Mouse (Mus musculus): Measurements from ENCODE around the gene Rint1.
"Not testable (repeated sequence)": the region's sequence is repeated elsewhere in the genome, so short reads cannot be mapped to it uniquely, and the experiment has no call there.

Rint1 gene

DNA sequence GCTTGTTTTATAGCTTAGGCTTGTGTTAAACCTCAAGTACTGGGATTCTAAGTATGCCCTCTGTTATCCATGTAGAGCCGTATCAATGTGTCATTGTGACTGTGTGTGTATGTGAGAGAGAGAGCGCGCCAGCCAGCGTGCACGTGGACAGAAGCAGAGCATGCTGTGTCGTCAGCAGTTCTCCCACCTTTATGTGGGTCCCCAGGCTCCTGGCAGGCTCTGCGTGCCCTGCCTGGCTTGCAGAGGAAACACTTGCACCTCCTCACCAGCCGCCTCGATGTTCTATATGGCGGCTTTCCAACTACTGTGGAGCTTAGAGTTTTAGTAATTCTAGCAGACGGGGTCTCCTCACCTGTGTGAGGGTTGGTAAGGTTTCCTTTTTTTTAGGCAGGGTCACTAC is 34.8 kb downstream of the Rint1 start:
- in situ Hi-C loops (cut with MboI; ENCODE audit: unreplicated experiment in 2 of 2): no loop called here

DNA sequence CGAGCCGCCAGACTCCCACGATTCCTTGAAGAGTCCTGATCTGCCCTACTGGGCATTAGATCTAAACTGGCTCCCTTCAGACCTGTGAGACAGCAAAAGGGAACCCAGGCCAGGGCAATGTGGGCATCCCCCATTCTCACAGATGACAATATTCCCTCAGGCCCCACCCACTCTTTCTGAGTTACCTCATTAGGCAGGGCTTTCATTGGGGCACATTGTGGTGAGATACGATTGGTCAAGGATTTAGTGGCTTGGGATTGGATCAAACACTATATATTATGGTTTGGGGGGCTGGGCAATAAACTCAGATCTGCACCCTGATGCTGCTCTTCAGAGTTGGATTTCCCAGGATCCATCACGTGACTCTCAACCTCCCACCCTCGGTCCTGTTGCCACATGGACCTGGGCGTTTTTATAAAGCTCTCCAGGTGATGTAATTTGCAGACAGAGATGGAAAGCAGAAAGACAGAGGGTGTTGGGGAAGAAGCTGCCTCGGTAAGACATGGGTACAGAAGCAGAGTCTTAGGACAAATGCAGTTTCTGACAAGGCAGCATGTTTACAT is 36.7 kb downstream of the Rint1 start:
- in situ Hi-C loops (cut with MboI; ENCODE audit: unreplicated experiment in 2 of 2): no loop called here

DNA sequence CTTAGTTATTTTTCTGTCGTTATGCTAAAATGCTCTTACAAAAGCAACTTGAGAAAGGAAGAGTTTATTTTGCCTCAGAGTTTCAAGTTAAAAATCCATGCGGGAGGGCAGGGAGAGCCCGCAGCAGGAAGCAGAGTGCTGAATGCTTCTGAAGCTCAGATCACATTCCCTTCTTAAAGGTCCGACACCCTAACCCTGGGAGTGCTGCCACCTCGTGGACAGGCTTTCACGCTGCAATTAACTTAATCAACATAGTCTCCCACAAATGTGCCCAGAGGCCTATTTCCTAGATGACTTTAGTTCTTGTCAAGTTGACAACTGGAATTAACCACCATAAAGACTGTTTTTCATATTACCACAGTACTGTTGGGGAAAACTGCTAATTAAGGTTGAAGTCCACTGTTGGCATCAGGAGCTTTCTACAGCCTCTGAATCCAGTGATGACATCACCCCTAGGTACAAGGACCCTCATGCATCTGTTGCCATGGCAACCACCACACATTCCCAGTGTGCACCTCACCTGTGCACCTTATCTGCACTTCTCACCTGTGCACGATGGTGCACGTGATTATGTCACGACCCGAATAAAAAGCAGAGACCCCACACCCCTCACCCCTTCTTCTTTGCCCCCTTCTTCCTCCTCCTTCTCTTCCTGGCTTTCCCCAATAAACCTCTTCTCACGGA is 39.0 kb downstream of the Rint1 start:
- in situ Hi-C loops (cut with MboI; ENCODE audit: unreplicated experiment in 2 of 2): no loop called here

DNA sequence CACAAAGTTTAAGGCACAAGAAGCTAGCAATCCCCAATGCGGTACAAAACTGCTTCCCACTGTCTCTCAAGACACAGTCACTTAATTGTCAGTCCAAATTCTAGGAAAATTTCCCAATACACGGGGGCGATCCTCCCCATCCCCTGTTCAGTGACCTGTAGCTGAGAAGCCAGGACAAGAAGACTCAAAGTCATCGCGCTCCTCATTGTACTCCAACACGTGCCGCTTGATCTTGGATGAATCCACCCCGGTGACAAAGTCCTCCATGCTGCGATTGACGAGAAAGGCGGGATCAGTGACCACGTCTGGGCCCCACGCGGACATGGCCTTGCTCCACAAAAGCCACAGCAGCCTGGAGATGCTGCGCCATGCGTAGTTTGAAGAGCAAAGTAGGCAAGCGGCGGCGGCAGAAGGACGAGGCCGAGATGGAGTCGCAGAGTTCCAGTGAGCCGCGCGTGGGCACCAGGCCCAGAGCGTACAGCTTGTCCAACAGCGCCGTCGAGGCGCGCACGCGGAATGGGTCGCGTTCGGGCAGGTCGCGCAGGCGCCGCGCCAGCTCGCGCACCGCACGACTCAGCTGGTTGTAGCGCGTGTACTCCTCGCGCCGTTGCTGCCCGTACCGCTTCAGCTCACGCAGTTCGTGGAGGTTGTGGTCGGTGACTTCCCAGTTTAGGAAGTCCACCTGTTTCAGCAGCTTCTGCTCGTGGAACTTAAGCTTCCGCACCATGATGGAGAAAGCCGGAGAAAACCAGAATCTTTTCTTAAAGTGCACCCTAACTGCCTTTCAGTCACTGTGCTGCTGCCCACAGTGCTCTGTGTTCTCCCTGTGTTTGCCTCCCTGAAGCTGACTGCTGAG is 43.6 kb downstream of the Rint1 start:
- in situ Hi-C loops (cut with MboI; ENCODE audit: unreplicated experiment in 2 of 2): no loop called here

DNA sequence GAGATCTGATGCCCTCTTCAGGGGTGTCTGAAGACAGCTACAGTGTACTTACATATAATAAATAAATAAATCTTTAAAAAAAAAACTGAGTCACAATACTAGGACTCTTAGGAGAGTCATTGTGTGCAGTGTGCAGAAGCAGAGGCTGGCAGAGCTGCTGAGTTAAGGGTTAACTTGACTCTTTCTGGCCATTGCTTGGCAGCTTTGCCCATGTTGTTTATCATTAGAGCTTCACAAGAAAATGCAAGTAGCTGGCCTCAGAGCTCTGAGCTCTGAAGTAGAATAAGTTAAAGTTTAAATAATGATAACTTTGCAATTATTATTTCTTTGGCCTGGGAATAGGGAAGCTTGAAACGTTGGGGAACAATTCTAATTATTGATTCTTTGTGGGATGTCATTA is 48.2 kb downstream of the Rint1 start:
- in situ Hi-C loops (cut with MboI; ENCODE audit: unreplicated experiment in 2 of 2): not testable (repeated sequence)

DNA sequence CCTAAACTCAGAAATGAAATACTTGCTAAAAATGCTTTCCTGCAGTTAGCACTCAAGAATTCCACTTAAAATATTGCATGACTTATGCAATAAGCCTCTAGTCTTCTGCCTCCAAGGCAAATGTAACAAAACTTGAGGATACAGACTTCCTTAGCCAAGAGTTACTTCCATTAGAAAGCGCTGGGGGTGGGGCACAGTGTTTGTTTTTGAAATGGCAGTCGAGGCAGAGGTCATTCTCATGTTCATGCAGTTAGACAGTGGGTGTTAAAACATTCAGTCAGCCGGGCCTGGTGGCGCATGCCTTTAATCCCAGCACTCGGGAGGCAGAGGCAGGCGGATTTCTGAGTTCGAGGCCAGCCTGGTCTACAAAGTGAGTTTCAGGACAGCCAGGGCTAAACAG is 50.6 kb downstream of the Rint1 start:
- in situ Hi-C loops (cut with MboI; ENCODE audit: unreplicated experiment in 2 of 2): no loop called here

DNA sequence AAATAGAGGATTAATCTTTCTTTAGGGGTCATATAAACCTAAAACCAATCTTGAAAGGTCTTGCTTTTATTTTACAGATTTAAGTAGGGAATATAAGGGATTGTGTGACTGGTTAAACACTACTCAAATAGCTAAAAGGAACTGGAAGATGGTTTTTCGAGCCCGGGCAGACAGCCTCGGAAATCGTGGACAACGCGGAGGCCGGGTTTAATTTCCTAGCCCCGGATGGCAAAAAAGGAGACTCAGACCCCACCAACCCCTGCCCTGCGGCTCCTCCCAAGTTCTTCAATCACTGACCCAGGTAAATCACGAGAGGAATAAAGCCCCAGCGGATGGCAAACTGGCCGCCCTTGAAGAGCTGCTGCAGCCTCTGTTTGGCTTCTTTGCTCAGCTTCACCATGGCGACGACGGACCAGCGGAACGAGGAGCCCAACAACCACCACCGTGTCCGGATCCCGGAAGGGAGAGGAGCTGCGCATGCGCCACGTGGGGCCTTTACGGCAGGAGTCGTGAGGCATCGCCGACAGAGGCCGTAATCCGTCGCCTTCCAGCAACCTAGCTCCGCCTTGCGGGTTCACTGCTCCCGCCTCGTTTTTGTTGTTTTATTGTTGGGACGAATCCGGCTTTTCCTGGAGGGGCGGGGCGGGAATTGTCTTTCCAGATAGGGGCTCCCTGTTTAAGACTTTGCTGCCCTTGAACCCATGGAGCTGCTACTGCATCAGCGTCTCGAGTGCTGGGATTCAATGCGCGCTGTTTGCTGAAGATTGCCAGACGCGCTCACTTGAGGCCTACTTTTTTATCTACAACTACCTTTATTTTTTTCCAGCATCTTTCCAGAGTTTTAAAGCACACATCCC is 56.4 kb downstream of the Rint1 start, which contains the start of gene Tomm7:
Tomm7 (minus strand) TSS at position 488 of the 857 bp plus-strand sequence.
- in situ Hi-C loops (cut with MboI; ENCODE audit: unreplicated experiment in 2 of 2): loop anchor here in 1 of 2 experiments (10.0 kb wide), 1 partner anchor 611 kb away; the partner anchor contains the start of gene Agap3

DNA sequence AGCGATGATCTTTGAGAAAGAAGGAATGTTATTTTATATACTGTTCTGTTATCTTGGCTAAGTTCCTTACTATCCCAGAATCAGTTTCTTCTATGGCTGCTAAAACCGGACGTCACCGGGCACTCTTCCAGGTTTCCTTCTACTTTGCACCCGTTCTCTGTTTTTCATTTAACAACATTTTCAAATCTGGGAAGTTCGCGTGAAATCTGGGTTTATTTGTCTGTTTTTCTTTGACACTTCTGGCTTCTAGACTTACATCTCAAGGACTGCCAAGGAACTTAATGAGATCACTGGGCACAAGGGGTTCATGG is 57.0 kb downstream of the Rint1 start:
- in situ Hi-C loops (cut with MboI; ENCODE audit: unreplicated experiment in 2 of 2): loop anchor here in 1 of 2 experiments (10.0 kb wide), 1 partner anchor 610 kb away; the partner anchor contains the start of gene Agap3

DNA sequence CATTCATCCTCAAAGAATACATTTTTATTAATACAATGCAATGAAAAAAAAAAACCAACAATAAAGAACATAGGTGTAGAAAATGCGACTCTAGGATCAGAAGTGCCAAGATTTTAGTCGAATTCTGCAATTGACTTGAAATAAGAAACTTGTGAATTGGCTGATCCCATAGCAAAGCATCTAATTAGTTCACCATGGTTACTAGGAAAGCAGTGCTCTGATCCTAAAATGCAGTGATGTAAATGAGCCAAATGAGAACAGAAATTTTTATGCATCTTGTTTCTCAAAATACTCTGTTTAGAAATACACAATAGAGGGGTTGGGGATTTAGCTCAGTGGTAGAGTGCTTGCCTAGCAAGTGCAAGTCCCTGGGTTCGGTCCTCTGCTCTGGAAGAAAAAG is 57.6 kb downstream of the Rint1 start:
- in situ Hi-C loops (cut with MboI; ENCODE audit: unreplicated experiment in 2 of 2): loop anchor here in 1 of 2 experiments (10.0 kb wide), 1 partner anchor 610 kb away; the partner anchor contains the start of gene Agap3

DNA sequence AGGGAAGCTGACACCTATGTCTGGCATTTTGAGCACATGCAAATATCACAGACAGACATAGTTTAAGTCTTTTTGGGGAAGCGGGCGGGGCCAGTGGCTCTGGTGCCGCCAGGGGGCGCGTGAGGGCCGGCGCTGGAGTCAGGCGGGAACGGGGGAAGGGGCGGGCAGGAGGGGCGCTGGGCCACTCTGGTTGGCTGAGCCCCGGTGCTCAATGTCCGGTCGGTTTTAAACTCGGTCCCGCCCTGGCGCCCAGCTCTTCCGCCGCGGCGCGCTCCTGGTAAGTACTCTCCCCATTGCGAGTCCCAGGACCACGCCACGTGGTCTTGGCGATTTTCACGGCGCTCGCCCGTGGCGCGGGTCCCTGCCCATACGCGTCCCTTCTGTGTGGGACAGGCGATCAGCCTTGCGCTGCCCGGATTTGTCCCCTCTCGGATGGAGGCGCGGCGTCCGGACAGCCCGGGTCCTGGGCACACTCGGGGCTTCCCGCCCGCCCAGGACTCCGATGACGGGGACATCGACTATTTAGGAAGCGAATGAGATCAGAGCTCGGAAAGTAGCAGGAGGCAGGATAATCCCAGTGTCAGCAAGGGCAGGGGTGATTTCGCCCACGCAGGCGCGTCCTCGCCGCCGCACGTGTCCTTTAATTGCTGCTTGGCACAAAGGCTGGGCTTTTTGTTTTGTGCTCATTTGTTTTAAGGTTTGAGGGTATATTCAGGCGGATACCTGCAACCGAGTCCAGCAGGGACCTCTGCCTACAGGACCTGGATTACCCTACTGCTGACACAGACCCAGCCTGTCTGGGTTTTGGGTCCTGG is 63.0 kb downstream of the Rint1 start:
- in situ Hi-C loops (cut with MboI; ENCODE audit: unreplicated experiment in 2 of 2): loop anchor here in 1 of 2 experiments (5.0 to 10.0 kb wide), 2 partner anchors 138 to 414 kb away; no protein-coding TSS in a partner anchor

DNA sequence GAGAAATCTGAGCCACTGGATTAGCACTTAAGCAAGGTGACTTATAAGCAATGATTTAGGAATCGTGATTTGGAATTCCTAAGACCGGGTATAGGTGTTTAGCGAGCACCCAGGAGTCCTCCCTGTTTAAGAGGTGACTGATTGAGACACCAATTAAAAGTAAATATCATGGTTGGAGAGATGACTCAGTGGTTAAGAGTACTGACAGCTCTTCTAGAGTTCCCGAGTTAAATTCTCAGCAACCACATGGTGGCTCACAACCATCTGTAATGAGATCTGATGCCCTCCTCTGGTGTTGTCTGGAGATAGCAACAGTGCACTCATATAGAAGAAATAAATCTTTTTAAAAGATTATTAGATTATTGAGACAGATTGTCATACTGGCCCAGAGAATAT is 63.6 kb downstream of the Rint1 start:
- in situ Hi-C loops (cut with MboI; ENCODE audit: unreplicated experiment in 2 of 2): loop anchor here in 1 of 2 experiments (5.0 to 10.0 kb wide), 2 partner anchors 139 to 414 kb away; no protein-coding TSS in a partner anchor

DNA sequence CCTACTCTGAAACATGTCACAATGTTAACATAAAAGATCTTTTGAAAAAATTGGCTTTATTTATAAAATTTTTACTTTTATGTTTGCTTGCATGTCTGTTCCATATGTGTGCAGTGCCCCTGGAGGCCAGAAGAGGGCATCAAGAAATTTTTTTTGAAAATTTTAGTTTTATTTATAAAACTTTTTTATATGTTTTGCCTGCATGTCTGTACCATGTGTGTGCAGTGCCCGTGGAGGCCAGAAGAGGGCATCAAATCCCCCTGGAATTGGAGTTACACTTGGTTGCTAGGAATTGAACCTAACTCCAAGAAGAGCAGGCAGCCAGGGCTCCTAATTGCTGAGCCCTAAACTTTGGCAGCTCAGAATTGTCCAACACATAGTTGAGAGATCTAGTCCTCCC is 65.4 kb downstream of the Rint1 start:
- in situ Hi-C loops (cut with MboI; ENCODE audit: unreplicated experiment in 2 of 2): loop anchor here in 1 of 2 experiments (5.0 to 10.0 kb wide), 2 partner anchors 141 to 412 kb away; no protein-coding TSS in a partner anchor

DNA sequence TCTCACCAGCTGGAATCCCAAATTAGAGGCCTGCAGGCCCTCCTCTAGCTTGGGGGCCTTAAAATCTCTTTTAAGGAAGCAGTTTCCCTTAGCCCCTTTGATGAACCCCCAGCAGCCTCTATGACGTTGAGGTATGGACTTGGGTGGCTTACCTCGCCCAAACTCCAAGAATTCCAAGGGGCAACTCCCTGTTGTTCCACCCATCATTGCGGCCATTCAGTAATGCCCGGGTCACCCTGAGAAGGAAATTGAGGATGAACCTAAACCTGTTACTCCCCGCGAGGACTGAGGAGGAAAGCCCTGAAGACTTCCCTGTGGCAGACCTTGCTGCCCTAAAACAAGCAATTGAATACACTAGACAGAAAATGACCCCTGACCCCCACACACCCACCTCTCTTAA is 68.0 kb downstream of the Rint1 start:
- in situ Hi-C loops (cut with MboI; ENCODE audit: unreplicated experiment in 2 of 2): loop anchor here in 1 of 2 experiments (10.0 kb wide), 1 partner anchor 409 kb away; no protein-coding TSS in a partner anchor

DNA sequence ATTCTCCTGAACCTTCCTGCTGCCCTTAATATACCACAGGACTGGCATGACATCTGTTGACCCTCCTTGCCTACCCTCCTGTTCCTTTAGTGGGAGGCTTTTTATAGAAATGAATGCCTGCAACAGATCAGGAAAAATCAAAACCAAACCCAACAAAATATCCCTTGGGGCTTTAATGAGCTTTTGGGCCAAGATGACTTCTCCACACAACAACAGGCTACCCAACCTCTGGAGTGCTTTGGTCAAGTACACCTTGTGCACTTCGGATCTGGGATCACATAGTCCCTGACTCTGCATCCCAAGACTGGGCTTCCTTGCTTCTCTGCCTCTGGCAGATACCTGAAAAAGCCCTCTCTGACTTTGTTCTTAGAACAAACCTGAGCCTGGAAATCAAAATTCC is 68.7 kb downstream of the Rint1 start:
- in situ Hi-C loops (cut with MboI; ENCODE audit: unreplicated experiment in 2 of 2): loop anchor here in 1 of 2 experiments (10.0 kb wide), 1 partner anchor 409 kb away; no protein-coding TSS in a partner anchor

DNA sequence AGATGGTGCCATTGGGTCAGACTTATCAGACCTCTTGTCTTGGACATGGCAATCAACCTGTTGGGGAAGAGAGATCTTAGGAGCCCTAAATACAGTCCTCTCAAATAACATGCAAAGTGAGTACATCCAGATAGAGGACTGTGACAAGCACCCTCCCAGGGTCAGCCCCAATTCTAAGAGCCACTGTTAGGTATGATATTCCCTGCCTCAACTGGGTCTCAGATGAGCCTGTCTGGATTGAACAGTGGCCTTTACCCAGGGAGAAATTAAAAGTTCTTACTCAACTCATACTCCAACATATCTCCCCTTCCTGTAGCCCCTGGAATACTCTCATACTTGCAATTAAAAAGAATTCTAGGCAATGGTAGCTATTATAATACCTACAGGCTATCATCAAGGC is 69.7 kb downstream of the Rint1 start:
- in situ Hi-C loops (cut with MboI; ENCODE audit: unreplicated experiment in 2 of 2): loop anchor here in 1 of 2 experiments (10.0 kb wide), 1 partner anchor 408 kb away; no protein-coding TSS in a partner anchor

DNA sequence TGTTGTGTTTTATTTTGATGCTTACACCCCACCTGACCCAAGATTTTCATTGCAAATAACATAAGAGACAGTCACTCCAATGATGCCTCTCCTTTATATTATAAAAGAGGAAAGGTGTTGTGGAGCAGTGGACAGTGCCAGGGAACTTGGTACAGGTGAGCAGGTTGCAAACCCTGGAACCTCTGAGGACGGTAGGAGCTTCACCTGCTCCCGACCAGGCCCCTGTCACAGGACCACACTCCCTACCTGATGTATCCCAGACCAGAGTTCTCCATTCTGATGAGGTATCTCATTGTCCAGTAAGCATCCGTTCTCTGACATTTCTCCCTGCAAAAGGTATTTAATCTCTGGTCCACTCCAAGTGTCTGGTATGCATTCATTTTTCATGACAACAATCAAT is 70.5 kb downstream of the Rint1 start:
- in situ Hi-C loops (cut with MboI; ENCODE audit: unreplicated experiment in 2 of 2): loop anchor here in 1 of 2 experiments (10.0 kb wide), 1 partner anchor 407 kb away; no protein-coding TSS in a partner anchor

DNA sequence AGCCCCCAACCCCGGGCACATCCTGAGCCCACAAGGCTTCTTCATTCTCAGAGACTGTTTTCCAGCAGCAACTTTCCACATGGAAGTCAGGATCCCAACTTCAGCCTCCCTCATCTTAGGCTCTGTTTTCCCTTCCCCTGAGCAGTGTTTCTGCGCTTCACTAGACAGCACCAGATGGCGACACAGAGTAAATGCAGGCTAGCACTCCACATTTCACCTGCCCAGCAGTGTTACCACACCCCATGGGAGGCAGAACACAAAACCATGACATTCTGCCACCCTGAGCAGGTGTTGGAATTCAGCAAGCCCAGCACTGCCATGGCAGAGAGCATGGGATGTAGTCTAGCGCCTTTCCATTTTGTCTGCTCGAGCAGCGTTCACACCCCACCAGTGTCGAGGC is 71.1 kb downstream of the Rint1 start:
- in situ Hi-C loops (cut with MboI; ENCODE audit: unreplicated experiment in 2 of 2): loop anchor here in 1 of 2 experiments (10.0 kb wide), 1 partner anchor 406 kb away; no protein-coding TSS in a partner anchor

DNA sequence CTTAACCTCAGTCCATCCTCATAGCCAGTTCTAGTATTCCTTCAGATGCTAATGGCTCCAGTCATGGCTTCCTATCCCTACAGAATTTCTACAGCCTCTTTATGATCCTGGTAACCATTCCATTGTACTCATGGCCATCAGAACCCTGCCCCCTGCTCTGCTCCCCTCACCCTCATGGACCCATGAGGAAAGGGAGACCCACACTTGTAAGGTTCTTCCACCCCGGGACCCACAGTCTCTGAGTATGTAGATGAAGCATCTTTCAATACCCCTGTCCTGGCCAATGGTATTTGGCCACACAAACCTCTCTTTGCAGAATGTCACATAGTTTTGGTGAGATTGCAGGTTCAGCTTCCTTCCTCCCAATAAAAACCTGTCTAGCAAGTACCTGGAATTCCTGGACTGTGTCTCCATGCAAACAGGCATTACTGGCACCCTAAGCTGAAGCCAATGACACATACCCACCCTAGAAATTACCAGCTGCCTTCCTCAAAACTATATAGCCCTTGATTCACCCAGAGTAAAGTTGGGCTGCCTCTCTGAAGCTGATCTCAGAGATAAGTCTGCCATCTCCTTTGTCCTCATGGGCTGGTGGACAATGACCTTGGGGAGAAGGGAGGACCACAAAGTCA is 71.7 kb downstream of the Rint1 start:
- in situ Hi-C loops (cut with MboI; ENCODE audit: unreplicated experiment in 2 of 2): loop anchor here in 1 of 2 experiments (10.0 kb wide), 1 partner anchor 406 kb away; no protein-coding TSS in a partner anchor
